ENCODE assay signal across 20 mouse cellular contexts in the genomic region with DNA sequence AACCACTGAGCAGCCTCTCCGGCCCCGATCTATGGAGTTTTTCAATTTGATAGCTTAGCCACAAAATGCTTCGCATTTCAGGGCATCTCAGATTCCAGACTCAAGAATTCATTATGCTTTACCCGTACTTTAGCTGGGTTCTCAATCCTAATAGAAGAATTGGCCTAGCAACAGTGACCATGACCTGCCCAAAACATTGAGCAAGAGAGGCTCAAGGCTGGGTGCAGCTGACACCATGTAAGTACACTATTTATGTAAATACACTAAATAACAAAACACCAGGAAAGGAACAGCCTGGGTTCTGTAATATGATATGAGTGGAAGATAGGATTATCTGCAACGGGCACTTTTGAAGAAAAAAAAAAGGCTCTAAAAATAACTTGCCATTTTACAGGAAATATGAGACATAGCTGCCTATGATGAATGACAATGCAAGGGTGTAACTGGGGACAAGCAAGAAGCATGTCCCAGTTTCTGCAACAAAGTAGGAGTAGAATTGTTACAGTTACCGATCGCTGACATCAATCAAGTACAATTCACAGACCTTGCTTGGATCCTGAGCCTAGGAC. TPM values are rescaled to one million over a fixed set of nuclear protein-coding genes. Genes with fewer than 3 reads are reported as not detected.
DNase-seq lines count a peak whose midpoint lies in the region; ATAC-seq and TF ChIP-seq lines count a peak whose summit lies in the region.
"Had no signal": no experiment of that assay in that cellular context is flagged by ENCODE, and none has a peak within 500 bp of the region (broad histone marks: within the 10 kb centered on the region; RNA-seq: fewer than 3 reads in every experiment).

No protein-coding gene starts in this region.

- DNase-seq in testis, postnatal 10 days (ENCODE audit: low spot score), result no peak
- DNase-seq in brain, adult 2 months (ENCODE audit: low read depth, low spot score), result peak; percentile 42
- no peak for DNase-seq in c-Kit-positive CD71-positive TER-119-positive erythroid progenitor cells, embryonic 14.5 days (ENCODE audit: low spot score)
- no peak for DNase-seq in gastrocnemius, postnatal 10 days
- DNase-seq: cerebellum, postnatal 14 days; gastrocnemius, postnatal 36 days; heart, postnatal 36 days; kidney, adult 9 months; layer of hippocampus, postnatal 36 days; lung, postnatal 10 days; right cerebral cortex, adult 18-20 months had no signal

- H3K36me3 ChIP-seq in testis, adult 2 months (ENCODE audit: control insufficient read depth, insufficient read depth, low read length), result no peaks in the 10 kb centered on the region
- H3K36me3 ChIP-seq in liver, embryonic 16.5 days (ENCODE audit: control insufficient read depth, insufficient read depth), result no peaks in the 10 kb centered on the region
- H3K36me3 ChIP-seq in forebrain, embryonic 13.5 days (ENCODE audit: poor library complexity, severe bottlenecking), result no peaks in the 10 kb centered on the region
- H3K36me3 ChIP-seq: embryonic facial prominence, embryonic 10.5 days; limb, embryonic 10.5 days; midbrain, embryonic 13.5 days had no signal

- no peak for TF ChIP-seq CTCF in testis, adult 2 months (IDR thresholded peaks at IDR 0.05; ENCODE audit: control insufficient read depth, insufficient read depth, insufficient replicate concordance, low read depth, low read length)

- H3K9ac ChIP-seq in liver, embryonic 16.5 days (ENCODE audit: low read depth, low read length), result no peak overlapping the region
- H3K9ac ChIP-seq in forebrain, embryonic 13.5 days, result no peak overlapping the region
- H3K9ac ChIP-seq: midbrain, embryonic 13.5 days had no signal

- TF ChIP-seq POLR2A in testis, adult 2 months (IDR thresholded peaks at IDR 0.05; ENCODE audit: control insufficient read depth, low read depth, low read length), result no peak

- H3K4me3 ChIP-seq in testis, adult 2 months (ENCODE audit: control insufficient read depth, low read depth, low read length), result no peak overlapping the region
- no peak overlapping the region for H3K4me3 ChIP-seq in liver, embryonic 16.5 days (ENCODE audit: low read depth, low read length)
- H3K4me3 ChIP-seq in forebrain, embryonic 13.5 days, result no peak overlapping the region
- H3K4me3 ChIP-seq: embryonic facial prominence, embryonic 10.5 days; limb, embryonic 10.5 days; midbrain, embryonic 13.5 days had no signal

- no peaks in the 10 kb centered on the region; the same call in none of the 2 replicates for H3K4me1 ChIP-seq in testis, adult 2 months (ENCODE audit: control insufficient read depth, insufficient read depth, low read length)
- H3K4me1 ChIP-seq in liver, embryonic 16.5 days (ENCODE audit: control insufficient read depth, low read depth, low read length), result peaks cover 36% of the 10 kb centered on the region
- H3K4me1 ChIP-seq in forebrain, embryonic 13.5 days, result peaks cover 8% of the 10 kb centered on the region

- no peaks in the 10 kb centered on the region for H3K27me3 ChIP-seq in testis, adult 2 months (ENCODE audit: control insufficient read depth, insufficient read depth, low read length)
- no peaks in the 10 kb centered on the region for H3K27me3 ChIP-seq in liver, embryonic 16.5 days (ENCODE audit: control insufficient read depth, insufficient read depth, low read depth, low read length)
- no peaks in the 10 kb centered on the region for H3K27me3 ChIP-seq in forebrain, embryonic 13.5 days
- H3K27me3 ChIP-seq: CH12.LX; midbrain, embryonic 13.5 days; Patski had no signal

- H3K4me2 ChIP-seq in liver, embryonic 16.5 days (ENCODE audit: low read depth, low read length), result no peak overlapping the region
- no peak overlapping the region for H3K4me2 ChIP-seq in forebrain, embryonic 13.5 days
- H3K4me2 ChIP-seq: heart, embryonic 11.5 days; midbrain, embryonic 13.5 days had no signal

- WGBS in liver, embryonic 16.5 days (ENCODE audit: insufficient replicate concordance), result 44% methylated on average over 7 of the region's 7 CpGs
- WGBS in forebrain, embryonic 13.5 days, result 87% methylated on average over 7 of the region's 7 CpGs

- H3K27ac ChIP-seq in testis, adult 2 months (ENCODE audit: control insufficient read depth, insufficient read depth, low read depth, low read length), result peak overlapping the region; percentile 34
- H3K27ac ChIP-seq in liver, embryonic 16.5 days (ENCODE audit: low read length), result peak overlapping the region; percentile 32; the same call in 1 of the 2 replicates
- no peak overlapping the region for H3K27ac ChIP-seq in forebrain, embryonic 13.5 days
- H3K27ac ChIP-seq: embryonic facial prominence, embryonic 10.5 days; limb, embryonic 10.5 days; midbrain, embryonic 13.5 days had no signal

- ATAC-seq in liver, embryonic 16.5 days (ENCODE audit: low read depth), result no peak
- ATAC-seq in forebrain, embryonic 13.5 days, result no peak
- ATAC-seq: midbrain, embryonic 13.5 days; Patski had no signal

- no peaks in the 10 kb centered on the region for H3K9me3 ChIP-seq in liver, embryonic 16.5 days (replicated peaks; ENCODE audit: control insufficient read depth, low read length)
- no peaks in the 10 kb centered on the region for H3K9me3 ChIP-seq in forebrain, embryonic 13.5 days (replicated peaks)
- H3K9me3 ChIP-seq: embryonic facial prominence, embryonic 10.5 days; limb, embryonic 10.5 days; midbrain, embryonic 13.5 days had no signal

RNA-seq across cellular contexts. Expression of a gene that starts 6.9 kb away (rescaled TPM):
- polyA plus RNA-seq in testis, adult 2 months (2012; rRNA removed), result 32.2 and 33.9 TPM in 2 replicates
- 58.9 and 65.6 TPM in 2 replicates for polyA plus RNA-seq in liver, embryonic 16.5 days (2015; fragmentation: Nextera tagmentation; extraction: Ambion mirVana)
- 94.8 and 101 TPM in 2 replicates for polyA plus RNA-seq in forebrain, embryonic 13.5 days (2015; fragmentation: Nextera tagmentation; extraction: Ambion mirVana)
- total RNA-seq in gastrocnemius, postnatal 10 days (2021), result 10 to 100 TPM; 29.4 to 33.9 TPM

RNA-seq across cellular contexts. Expression of a gene that starts 37.2 kb away (rescaled TPM):
- polyA plus RNA-seq in testis, adult 2 months (2012; rRNA removed), result 21.7 and 27.0 TPM in 2 replicates
- 18.7 and 24.3 TPM in 2 replicates for polyA plus RNA-seq in liver, embryonic 16.5 days (2015; fragmentation: Nextera tagmentation; extraction: Ambion mirVana)
- polyA plus RNA-seq in forebrain, embryonic 13.5 days (2015; fragmentation: Nextera tagmentation; extraction: Ambion mirVana), result 15.7 and 16.7 TPM in 2 replicates
- 1 to 10 TPM; 1.6 to 3.3 TPM for total RNA-seq in gastrocnemius, postnatal 10 days (2021)

RNA-seq across cellular contexts. Expression of a gene that starts 52.6 kb away (rescaled TPM):
- polyA plus RNA-seq in testis, adult 2 months (2012; rRNA removed), result 11.5 and 11.9 TPM in 2 replicates
- polyA plus RNA-seq in liver, embryonic 16.5 days (2015; fragmentation: Nextera tagmentation; extraction: Ambion mirVana), result 2.2 and 2.7 TPM in 2 replicates
- polyA plus RNA-seq in forebrain, embryonic 13.5 days (2015; fragmentation: Nextera tagmentation; extraction: Ambion mirVana), result 0.93 and 1.1 TPM in 2 replicates
- total RNA-seq in gastrocnemius, postnatal 10 days (2021), result 1 to 10 TPM; 3.0 to 6.1 TPM

RNA-seq across cellular contexts. Expression of a gene that starts 52.7 kb away (rescaled TPM):
- polyA plus RNA-seq in testis, adult 2 months (2012; rRNA removed), result 0.53 and 0.73 TPM in 2 replicates
- polyA plus RNA-seq in liver, embryonic 16.5 days (2015; fragmentation: Nextera tagmentation; extraction: Ambion mirVana), result 0.71 and 1.2 TPM in 2 replicates
- 1.5 and 1.7 TPM in 2 replicates for polyA plus RNA-seq in forebrain, embryonic 13.5 days (2015; fragmentation: Nextera tagmentation; extraction: Ambion mirVana)
- total RNA-seq in gastrocnemius, postnatal 10 days (2021), result 1 to 10 TPM; 2.7 to 3.4 TPM

RNA-seq across cellular contexts. Expression of a gene that starts 57.7 kb away (rescaled TPM):
- polyA plus RNA-seq in testis, adult 2 months (2012; rRNA removed), result 12.7 and 16.3 TPM in 2 replicates
- 87.4 and 96.7 TPM in 2 replicates for polyA plus RNA-seq in liver, embryonic 16.5 days (2015; fragmentation: Nextera tagmentation; extraction: Ambion mirVana)
- 133 and 141 TPM in 2 replicates for polyA plus RNA-seq in forebrain, embryonic 13.5 days (2015; fragmentation: Nextera tagmentation; extraction: Ambion mirVana)
- total RNA-seq in gastrocnemius, postnatal 10 days (2021), result 10 to 100 TPM; 29.7 to 32.0 TPM
